Mouse (Mus musculus): Measurements from ENCODE around the gene Mpeg1. TPM values are rescaled to one million over a fixed set of nuclear protein-coding genes. Genes with fewer than 3 reads are reported as not detected.

Gene Mpeg1
- 7.9 and 17.8 TPM in 2 replicates for polyA plus RNA-seq (2012; rRNA removed)

DNA sequence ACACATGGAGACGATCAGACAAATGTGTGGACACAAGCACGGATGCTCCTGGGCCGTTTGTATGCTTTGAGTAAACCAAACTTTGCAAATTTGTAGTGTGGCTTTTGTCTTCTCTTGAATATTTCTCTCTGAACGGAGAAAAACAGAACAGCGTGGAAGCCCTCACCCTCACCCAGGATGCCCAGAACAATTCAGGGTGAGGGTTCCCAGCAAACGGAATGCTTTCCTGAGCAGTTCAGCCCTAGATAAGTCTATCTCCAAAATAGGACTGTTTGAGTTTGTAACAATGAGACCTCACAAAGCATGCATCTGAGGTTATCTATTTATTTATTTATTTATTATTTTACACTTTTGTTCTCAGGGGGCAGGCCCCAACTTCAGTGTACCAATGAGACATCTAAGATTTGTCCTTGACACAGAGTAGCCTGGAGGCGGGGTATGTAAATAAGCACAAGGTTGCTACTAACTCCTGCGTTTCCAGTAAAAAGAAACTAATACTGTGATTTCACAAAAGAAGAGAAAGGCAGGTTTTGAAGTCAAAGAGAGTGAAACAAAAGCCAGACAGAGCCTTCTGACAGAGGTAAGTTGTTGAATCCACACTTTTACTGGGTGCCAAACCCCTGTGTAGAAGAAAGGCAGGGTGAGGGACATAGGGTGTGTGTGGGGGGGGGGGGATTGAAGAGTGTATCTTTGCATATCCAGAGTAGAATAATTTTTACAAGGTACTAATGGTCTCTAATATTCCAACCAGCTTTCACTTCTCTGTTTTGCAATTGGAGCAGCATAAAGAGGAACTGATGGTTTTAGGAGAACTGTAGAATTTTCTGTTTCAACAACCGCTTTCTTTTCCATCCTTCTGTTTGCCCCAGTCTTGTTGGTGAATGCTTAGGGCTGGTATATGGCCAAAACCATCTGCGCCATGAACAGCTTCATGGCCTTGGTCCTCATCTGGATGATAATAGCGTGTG lies at the start of gene Mpeg1:
Gene Mpeg1, plus strand, starts transcription at position 498 of the 968 bp plus-strand sequence.
- DNase-seq (ENCODE audit: low read depth, low spot score) = no peak
- 73% methylated on average over 11 of the region's 11 CpGs for WGBS

DNA sequence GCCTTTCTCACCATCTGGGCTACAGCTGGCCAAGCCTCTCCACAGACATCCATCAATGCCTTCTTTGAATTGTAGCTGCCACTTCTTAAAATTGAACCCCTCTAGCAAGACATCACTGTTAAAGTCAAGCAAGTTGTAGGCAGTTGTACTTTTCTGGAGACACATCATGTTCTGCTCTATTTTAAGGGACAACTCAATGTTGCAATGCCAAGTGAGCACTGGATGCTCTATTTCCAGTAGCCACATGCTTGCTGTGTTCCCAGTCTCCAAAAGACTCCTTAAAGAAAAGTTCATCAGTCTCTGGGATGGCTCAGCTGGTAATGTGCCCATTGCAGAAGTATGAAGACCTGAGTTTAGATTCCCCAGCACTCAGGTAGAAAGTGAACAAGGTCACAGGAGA lies 46.8 kb upstream of the Mpeg1 start:
- no peak for DNase-seq (ENCODE audit: low read depth, low spot score)

DNA sequence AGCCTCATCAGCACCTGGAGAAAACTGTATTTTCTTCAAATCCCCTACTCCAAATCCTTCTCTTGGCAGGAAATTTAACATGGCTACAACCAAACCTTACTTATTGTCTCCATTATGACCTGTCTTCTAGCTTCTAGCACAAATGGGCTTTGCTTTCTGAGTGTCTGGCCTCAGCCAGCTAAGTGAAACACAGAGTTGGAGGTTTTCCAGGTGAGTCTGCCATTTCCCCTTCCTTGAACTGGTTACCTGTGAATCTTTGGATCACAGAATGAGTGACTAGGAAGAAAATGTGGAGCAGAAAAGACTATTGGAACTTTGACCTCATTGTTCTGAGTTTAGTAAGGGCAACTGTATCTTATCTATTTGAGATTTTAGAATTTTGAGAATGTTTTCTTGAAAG lies 43.2 kb upstream of the Mpeg1 start, which contains the start of gene Olfr1441:
Gene Olfr1441, plus strand, starts transcription at position 73 of the 400 bp plus-strand sequence.
- no peak for DNase-seq (ENCODE audit: low read depth, low spot score)

DNA sequence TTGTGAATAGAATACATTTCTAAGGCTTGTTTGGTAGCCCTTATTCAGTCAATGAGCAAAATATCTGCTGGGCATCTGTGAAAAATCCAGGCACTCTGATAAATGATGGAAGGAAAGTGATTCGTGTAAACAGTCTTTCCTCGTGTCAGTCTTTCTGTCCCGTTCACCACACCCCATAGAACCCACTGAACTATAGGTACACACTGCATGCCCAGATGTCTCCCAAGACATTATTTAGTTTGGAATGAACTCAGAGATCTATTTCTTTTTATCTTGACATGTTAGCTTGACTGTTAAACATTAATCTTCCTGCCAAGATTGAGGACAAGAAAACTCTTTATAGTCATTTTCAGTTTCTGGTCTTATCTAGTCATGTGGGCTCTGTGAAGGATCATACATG lies 42.3 kb upstream of the Mpeg1 start:
- no peak for DNase-seq (ENCODE audit: low read depth, low spot score)
- WGBS = 18% methylated on average over 3 of the region's 3 CpGs

DNA sequence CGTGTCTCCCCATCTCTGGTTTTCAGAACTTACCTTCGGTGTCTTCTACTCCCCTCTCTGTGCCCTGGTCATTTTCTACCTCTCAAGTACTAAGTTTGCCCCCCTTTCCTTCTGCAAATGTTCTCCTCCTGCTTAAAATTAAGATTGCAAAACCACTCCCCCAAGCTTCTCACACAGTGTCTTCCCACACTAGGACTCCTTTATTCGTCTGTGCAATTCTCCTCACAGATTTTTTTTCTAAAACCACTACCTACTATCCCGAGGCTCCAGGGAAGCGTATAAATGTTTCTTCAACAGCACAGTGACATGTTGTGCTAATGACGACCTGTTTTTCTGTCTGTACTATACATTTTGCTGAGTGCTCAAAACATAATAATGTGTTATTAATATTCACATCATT lies 40.0 kb upstream of the Mpeg1 start:
- 77% methylated on average over 6 of the region's 6 CpGs for WGBS
- no peak for DNase-seq (ENCODE audit: low read depth, low spot score)

DNA sequence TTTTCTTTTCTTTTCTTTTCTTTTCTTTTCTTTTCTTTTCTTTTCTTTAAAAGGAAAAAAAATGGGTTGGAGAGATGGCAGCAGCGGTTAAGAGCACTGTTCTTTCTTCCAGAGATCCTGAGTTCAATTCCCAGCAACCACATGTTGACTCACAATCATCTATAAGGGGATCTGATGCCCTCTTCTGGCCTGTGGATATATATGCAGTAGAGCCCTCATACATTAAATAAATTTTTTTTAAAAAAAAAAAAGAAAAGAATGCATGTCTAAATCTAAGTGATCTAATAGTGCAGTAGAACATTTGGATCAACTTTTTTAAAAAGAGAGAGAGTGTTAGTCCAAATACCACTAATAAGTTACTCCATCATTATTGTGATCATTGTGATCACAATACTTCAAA lies 38.9 kb upstream of the Mpeg1 start:
- WGBS = 90% methylated on average over 1 of the region's 1 CpGs
- no peak for DNase-seq (ENCODE audit: low read depth, low spot score)

DNA sequence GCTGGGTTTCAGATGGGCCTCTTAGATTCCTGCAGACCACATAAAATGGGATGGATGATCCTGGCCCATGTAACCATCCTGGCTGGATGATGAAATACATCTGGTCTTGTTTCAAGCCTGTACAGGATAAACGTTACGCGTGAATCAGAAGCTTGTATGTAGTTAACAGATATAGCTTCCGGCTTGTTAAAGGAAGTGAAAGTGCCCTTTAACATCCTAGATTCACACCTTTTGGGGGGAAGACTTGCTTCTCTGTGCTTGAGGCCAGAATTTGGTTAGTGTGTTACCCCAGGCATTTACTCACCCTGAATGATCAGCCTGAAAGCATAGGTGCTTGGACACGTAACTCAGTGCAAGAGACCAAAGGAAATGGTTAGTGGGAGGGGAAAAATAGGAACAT lies 33.5 kb upstream of the Mpeg1 start:
- no peak for DNase-seq (ENCODE audit: low read depth, low spot score)
- WGBS = 75% methylated on average over 5 of the region's 5 CpGs

DNA sequence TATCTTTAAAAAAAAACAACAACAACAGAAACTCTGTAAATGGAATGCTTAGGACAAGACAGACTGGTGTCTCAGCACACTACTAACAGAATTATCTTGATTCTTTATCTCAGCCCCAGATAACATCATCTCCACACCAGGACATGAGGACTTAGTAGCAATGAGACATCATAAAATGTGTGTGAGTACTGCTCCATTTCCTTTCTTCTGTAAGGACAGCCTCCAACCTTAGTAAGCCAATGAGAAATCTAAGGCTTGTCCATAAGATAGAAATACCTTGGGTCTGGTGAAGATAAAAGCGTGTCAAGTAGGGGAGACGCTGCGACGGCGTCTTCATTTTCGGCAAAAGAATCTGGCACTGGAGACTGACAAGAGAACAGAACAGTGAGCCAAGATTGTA lies 33.0 kb upstream of the Mpeg1 start, which contains the start of gene Pfpl:
Gene Pfpl, plus strand, starts transcription at position 301 of the 400 bp plus-strand sequence.
- 94% methylated on average over 6 of the region's 6 CpGs for WGBS
- no peak for DNase-seq (ENCODE audit: low read depth, low spot score)

DNA sequence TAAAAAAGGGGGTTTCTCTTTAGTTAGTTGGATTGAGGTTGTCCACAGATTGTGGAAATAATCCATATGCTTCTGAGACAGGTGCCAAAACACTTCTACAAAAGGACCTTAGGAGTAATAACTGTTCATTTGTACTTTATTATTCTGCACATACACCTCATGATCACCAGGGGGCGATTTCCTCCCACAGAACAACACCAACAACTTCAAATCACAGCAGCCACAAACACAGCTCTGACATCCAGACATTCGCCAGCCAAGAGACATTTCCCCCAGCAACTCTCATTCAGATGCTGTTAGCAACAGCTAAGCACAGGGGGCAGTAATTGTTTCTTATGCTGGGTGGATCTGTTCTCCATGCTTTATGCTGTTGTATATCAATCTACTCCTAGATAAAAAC lies 27.5 kb upstream of the Mpeg1 start:
- 3% methylated on average over 2 of the region's 2 CpGs for WGBS
- DNase-seq (ENCODE audit: low read depth, low spot score) = no peak

DNA sequence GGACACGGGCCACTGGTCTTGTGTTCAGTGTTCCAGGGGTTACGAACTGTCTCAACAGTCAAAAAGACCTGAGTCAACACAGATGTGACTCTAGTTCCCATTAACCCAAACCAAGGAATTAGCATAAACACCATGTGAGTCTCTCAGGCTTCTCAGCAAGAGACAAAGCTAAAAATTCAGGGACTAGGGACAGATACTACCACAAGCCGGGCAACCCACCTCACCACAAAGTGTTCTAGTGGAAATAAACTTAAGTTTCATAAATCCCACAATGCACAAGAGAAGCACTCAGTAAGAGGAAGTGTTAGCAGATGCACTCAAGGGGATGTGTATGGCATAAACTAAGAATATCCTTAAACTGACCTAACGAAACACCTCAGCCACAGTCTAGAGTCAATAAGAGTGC lies 25.6 kb upstream of the Mpeg1 start:
- DNase-seq (ENCODE audit: low read depth, low spot score) = no peak
- WGBS = 79% methylated on average over 4 of the region's 4 CpGs

DNA sequence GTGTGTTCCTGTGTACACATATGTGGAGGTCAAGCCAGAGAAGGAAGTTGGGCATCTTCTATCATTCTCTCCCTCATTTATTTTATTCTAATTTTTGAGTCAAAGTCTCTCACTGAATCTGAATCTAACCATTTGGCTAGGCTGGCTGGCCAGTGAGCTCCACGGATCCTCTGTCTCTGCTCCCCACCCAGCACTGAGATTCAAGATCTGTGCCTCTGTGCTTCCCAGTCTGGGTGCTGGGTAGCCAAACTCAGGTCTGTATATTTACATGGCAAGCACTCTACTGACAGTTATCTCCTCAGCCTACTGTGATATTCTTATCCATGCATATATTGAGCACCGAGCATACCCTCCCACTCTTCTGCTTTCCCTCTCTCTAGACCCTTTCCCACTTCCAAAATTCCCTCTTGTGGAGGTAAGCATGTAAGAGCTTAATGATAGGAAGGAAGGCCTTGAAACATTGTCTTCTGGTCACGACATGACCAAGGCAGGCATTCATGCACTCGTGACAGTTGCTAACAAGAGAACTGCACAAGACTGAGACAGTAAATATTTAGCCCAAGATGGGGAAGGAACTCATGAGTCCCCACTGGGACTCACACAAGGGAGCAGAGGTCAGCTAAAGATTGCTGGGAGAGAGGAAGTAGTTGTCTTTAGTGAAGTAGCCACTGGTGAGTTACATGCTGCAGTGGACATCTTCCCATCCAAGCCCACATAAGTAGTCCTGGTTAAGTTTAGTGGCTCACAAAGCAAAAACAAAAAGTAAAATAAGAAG lies 24.6 kb upstream of the Mpeg1 start:
- DNase-seq (ENCODE audit: low read depth, low spot score) = no peak
- WGBS = 63% methylated on average over 4 of the region's 4 CpGs

DNA sequence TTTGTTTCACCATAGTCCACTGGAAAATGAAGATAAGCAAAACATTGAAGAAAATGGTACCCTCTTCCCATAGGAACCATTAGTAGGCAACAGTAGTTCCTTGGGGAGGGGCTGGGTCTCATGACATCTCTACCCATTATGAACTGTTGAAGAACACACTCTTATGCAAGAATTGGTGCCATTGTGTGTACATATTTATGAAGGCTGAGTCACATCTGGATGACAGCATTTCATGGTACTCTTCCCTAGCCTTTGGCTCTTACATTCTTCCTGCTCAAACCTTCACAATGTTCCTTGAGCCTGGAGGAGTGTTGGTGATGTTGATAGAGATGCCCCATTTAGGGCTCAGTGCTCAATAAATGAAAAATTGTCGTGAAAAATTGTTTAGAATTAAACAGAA lies 21.0 kb upstream of the Mpeg1 start:
- no peak for DNase-seq (ENCODE audit: low read depth, low spot score)
- WGBS = 45% methylated on average over 1 of the region's 1 CpGs

DNA sequence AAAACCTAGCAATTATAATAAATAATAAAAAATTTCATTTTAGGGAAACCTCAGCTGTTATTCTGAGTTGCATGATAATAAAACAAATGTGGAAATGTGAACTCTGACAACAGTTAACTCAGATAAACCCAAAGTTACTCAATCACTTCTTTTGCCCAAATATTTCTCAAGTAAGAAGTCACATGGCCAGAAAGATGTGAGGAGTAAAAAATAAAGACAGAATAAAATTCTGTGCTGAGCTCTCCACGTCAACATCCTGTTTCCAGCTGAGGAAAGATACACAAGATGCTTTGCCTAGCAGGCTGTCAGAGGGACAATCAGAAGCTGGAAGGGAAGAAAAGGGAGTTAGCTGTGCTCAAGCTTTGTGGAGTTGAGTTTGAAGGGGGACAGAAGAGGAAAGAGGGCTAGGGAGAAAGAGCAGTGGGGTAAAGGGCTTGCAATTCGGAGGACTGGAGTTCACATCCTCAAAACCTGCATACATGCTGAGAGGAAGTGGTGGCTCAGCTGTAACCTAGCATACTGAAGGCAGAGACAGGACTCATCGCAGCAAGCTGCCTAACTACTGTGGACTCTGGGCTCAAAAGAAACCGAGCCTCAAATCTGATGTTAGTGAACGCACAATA lies 20.4 kb upstream of the Mpeg1 start:
- DNase-seq (ENCODE audit: low read depth, low spot score) = no peak
- 50% methylated on average over 5 of the region's 5 CpGs for WGBS

DNA sequence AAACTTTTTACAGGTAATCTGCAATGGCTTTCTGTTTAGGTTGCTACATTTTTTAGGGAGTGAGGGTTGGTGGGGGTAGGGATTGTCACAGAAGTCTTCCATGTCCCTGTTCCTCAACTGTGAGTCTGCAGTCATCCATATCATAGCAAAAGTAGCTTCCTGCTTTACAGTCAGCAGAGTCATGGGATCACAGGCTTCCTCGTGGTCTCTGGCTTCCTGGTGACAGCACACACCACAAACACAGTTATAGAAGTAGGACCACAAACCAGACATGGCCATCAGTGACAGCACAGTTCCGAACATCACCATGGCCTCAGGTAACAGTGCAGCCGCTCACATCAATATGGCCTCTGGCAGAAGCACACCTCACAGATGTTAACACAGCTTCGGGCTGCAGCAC lies 18.0 kb upstream of the Mpeg1 start:
- 73% methylated on average over 4 of the region's 4 CpGs for WGBS

DNA sequence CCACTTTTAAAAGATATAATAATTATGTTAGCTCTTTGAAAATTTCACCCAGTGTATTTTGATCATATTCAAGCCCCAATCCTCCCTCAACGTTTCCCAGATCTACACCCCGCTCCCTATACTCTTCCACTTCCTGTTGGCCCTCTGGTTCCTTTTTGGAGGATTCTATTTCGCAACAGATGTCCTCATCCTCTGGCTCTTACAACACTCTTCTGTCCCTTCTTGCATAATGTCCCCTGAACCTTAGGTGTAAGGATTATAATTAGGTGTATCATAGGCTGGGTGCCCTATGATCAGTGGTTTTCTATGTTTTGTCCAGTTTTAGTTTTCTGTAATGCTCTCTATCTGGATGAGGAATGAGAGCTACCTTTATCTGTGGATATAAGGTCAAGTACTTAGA lies 15.6 kb upstream of the Mpeg1 start:
- 65% methylated on average over 3 of the region's 3 CpGs for WGBS
- DNase-seq (ENCODE audit: low read depth, low spot score) = no peak

More for the DNA sequence above, 18.0 kb upstream of the Mpeg1 start:
- no peak for DNase-seq (ENCODE audit: low read depth, low spot score)

DNA sequence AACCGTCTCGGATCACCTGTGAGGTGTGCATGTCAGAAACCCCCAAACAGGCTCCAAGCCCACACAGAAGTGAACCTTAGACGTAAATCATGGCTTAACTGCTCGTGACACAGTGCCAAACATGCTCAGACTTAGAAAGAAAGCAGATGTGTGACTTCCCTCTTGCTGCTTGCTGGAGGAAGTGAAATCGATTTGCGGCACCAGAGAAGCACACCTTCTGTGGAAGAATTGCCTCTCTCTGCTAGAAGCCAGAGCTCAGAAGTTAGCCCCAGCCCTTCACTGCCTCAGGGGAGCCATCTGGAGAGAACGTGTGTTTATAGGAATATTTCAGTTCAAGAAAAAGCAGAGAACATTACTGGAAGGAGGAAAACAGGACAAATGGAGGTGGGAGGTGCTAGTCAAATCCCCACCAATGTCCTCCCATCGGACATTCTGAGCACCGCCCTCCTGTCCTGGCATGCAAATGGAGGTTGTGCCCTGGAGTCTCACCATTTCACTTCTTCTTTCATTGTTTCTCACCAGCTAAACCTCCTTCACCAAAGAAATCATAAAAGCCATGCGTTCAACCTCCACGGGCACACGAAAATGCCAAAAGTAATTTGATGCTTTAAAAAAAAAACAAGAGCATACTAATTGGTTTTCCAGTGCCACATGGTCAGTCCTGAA lies 3.0 kb upstream of the Mpeg1 start:
- WGBS = 42% methylated on average over 12 of the region's 12 CpGs
- DNase-seq (ENCODE audit: low read depth, low spot score) = no peak

DNA sequence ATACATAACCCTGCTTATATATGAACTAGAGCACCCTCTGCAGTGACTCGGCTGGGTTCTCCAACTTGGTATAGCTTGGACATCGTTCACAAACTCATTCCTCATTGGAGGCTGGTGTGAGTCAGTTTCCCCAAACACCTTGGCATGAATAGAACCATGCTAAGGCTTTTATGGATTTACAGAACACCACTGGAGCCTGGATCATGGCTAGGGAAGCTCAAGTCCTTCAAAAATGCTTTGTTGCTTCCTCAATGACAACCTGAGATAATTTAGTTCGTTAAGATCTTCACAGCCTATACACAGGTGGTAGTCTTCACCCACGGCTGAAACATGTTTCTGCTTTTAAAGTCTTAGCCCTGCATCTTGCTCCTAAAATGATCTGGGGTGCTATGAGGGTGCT lies 1.1 kb upstream of the Mpeg1 start:
- no peak for DNase-seq (ENCODE audit: low read depth, low spot score)
- 67% methylated on average over 4 of the region's 4 CpGs for WGBS

DNA sequence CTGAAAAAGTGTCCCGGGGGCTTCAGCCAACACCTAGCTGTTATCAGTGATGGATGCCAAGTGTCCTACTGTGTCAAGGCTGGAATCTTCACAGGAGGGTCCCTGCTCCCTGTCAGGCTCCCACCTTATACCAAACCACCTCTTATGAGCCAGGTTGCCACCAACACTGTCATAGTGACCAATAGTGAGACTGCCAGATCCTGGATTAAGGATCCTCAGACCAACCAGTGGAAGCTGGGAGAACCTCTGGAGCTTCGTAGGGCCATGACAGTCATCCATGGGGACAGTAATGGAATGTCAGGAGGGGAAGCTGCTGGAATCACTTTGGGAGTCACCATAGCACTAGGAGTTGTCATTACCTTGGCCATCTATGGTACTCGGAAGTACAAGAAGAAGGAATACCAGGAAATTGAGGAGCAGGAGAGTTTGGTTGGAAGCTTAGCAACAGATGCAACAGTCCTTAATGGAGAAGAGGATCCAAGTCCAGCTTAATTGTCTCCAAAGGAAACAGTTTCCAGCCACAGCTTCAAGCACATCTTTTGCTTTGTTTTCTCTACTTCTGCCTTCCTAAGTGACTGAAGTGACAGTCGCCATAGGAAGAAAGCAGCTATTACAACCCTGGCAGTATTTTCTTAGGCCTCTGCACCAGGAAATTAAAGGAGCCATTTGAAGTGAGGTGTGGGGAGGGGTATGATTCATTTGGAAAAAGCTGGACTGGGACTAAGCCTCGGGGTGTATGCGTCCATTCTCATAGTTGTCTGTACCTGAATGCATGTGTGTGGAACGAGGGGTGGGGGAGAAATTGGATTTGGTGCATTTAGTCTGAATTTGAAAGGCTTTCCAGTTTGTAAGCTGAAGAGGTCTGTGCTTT lies 2.5 kb downstream of the Mpeg1 start:
- 64% methylated on average over 7 of the region's 7 CpGs for WGBS
- DNase-seq (ENCODE audit: low read depth, low spot score) = no peak

DNA sequence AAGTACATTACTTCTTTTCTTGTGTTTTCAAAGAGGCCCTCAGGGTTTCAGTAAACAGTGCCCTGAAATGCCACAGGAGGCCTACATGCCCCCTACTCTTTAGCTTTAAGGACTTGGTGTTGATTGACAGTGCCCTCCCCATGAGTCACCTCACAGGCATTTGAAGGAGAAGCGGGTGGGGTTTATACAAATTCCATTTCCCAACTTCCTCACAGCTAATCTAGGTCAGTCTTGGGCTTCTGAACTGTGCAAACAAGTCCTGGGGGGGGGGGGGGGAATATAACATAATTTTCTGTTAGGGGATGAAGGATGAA lies 3.1 kb downstream of the Mpeg1 start:
- no peak for DNase-seq (ENCODE audit: low read depth, low spot score)
- 6% methylated on average over 1 of the region's 1 CpGs for WGBS
